Mouse (Mus musculus): ENCODE results near the gene Trim66. TPM values are rescaled to one million over a fixed set of nuclear protein-coding genes. Genes with fewer than 3 reads are reported as not detected.

Trim66 gene
- total RNA-seq, 2 experiments from 2014 or later: 0.19 to 0.41 TPM

- no peak for DNase-seq
Measured at GRCm38 (mm10) chr7:109519936-109520335, 12.0 kb upstream of the Trim66 start.

- peak; percentile 99 for DNase-seq
Measured at GRCm38 (mm10) chr7:109518838-109519696, 11.1 kb upstream of the Trim66 start, which contains the start of gene Rpl27a. TSS of gene Rpl27a (plus strand) at chr7:109519147.

- no peak for DNase-seq
Measured at GRCm38 (mm10) chr7:109518036-109518681, 10.2 kb upstream of the Trim66 start.

GRCm38 (mm10) chr7:109516500-109516899 is 8.6 kb upstream of the Trim66 start:
- DNase-seq: no peak

- no peak for DNase-seq
Measured at GRCm38 (mm10) chr7:109511838-109512237, 3.9 kb upstream of the Trim66 start.

GRCm38 (mm10) chr7:109510799-109511198 is 2.9 kb upstream of the Trim66 start:
- DNase-seq: no peak

- no peak for DNase-seq
Measured at GRCm38 (mm10) chr7:109507572-109507971, 362 bp downstream of the Trim66 start.

- DNase-seq: no peak
Measured at GRCm38 (mm10) chr7:109507119-109507518, 815 bp downstream of the Trim66 start.

- DNase-seq: no peak
Measured at GRCm38 (mm10) chr7:109497507-109497906, 10.4 kb downstream of the Trim66 start.

GRCm38 (mm10) chr7:109493319-109494316 is 14.3 kb downstream of the Trim66 start:
- no peak for DNase-seq

GRCm38 (mm10) chr7:109492616-109493318 is 15.2 kb downstream of the Trim66 start:
- no peak for DNase-seq

- DNase-seq: no peak
Measured at GRCm38 (mm10) chr7:109484221-109484620, 23.7 kb downstream of the Trim66 start.

- DNase-seq: no peak
Measured at GRCm38 (mm10) chr7:109480765-109481197, 27.2 kb downstream of the Trim66 start.

GRCm38 (mm10) chr7:109477926-109478325 is 30.0 kb downstream of the Trim66 start:
- DNase-seq: no peak

- DNase-seq: no peak
Measured at GRCm38 (mm10) chr7:109470700-109471099, 37.2 kb downstream of the Trim66 start.

- no peak for DNase-seq
Measured at GRCm38 (mm10) chr7:109468262-109468701, 39.7 kb downstream of the Trim66 start.

- DNase-seq: no peak
Measured at GRCm38 (mm10) chr7:109467591-109467990, 40.3 kb downstream of the Trim66 start.

GRCm38 (mm10) chr7:109460698-109461097 is 47.2 kb downstream of the Trim66 start:
- DNase-seq: no peak

- DNase-seq: no peak
Measured at GRCm38 (mm10) chr7:109456563-109456962, 51.4 kb downstream of the Trim66 start.

- no peak for DNase-seq
Measured at GRCm38 (mm10) chr7:109455748-109456147, 52.2 kb downstream of the Trim66 start.

GRCm38 (mm10) chr7:109454856-109455255 is 53.1 kb downstream of the Trim66 start:
- DNase-seq: no peak
